Mouse (Mus musculus) cerebellum, postnatal 4 days (tissue): ENCODE measurements around the gene Slc39a11.
A peak's percentile ranks its signal among the peaks of the same experiment; 100 is the strongest.
"Not testable (repeated sequence)": the region's sequence is repeated elsewhere in the genome, so short reads cannot be mapped to it uniquely, and the experiment has no call there.

ENCODE experiments used
- DNase-seq, 2 experiments: peaks; one replicate each; pipeline ENCODE4 v3.0.0; 2022; ENCODE audit warnings: low spot score in 2 of 2, mixed read lengths in 1 of 2

Slc39a11 gene

DNA sequence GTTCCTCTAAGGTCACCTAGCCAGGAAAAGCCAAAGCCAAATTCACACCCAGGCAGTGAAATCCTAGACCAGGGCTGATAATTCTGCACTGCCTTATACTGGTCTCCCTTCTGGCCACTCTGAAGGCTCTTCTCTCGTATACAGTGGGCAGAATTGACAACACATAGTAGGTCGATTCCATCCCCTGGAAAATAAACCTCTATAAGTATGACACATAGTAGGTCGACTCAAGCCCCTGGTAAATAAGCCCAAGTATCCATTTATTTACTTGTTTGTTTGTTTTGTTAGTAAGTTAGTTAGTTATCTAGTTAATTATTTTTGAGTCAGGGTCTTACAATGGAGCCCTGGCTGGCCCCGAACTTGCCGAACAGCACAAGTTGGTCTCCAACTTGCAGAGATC is 54.7 kb downstream of the Slc39a11 start:
- DNase-seq, result no peak

DNA sequence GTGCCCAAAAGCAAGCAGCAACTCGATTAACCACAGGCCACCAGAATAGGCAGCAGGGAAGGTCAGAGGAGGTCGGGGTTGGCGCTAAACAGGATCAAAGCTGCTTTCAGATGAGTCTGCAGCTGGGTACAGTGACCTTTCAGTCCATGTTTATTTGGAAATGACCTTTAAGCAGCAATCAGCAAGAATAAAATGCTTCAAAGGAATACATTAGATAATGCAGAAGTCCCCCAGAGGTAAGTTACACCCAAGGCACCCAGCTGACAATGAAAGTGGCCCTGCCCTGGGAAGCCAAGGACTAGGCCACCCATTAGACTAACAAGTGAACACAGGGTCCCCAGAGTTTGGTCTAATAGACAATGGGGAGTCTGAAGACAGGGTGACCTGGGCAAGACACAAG is 60.9 kb downstream of the Slc39a11 start:
- no peak for DNase-seq

DNA sequence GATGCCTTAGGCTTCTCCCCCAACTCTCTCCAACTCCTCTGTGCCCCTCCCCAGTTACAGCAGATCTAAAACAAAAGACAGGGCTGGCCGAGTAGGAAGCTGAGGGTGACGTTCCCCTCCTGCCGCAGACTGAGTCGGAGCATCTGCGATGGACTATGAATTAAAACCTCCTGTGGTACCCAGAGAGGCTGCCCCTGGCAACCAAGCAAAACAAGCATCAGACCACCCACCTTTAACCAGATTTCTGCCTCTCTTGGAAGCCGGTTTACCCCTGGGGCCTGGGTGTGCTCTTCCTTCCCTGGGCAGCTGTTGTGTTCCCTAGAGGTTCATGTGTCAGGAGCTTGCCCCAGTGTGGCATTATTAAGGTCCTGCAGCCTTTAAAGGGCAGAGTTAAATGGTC is 63.5 kb downstream of the Slc39a11 start:
- no peak for DNase-seq

DNA sequence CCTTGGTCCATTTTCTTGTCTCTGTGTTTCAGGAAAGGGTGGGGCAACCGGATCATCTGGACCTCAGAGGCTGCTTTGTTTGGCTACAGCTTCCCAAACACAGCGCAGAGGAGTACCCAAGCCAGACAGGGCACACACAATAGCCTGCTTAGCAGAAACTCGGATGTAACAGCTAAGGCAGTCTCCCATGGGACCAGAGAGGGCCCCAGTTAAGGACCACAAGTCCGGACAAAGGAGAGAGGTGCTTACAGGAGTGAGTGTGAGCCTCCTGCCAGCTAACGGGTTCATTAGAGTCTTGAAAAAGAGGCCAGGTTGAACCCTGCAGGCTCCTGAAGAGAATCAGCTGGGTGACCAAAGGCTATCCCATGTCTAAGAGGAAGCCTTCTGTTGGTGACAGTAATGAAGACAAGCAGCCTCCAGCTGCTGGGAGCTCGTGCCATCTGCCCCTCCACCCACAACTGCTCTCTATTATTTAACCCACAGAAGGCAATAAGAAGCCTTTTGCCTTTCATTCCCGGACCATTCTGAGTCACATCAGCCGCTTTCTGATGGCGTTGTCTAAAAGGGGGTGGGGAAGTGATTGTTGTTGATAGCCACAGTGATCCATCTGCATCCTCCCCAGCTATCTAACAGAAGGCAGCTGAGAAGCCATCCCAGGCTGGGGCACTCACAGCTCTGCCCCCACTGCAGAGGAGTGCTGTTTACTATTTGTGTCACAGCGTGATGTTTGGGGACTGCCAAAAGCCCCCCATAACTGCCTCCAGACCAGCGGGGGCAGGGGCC is 65.8 kb downstream of the Slc39a11 start:
- peak in 1 of 2 experiments; percentile 26 for DNase-seq

DNA sequence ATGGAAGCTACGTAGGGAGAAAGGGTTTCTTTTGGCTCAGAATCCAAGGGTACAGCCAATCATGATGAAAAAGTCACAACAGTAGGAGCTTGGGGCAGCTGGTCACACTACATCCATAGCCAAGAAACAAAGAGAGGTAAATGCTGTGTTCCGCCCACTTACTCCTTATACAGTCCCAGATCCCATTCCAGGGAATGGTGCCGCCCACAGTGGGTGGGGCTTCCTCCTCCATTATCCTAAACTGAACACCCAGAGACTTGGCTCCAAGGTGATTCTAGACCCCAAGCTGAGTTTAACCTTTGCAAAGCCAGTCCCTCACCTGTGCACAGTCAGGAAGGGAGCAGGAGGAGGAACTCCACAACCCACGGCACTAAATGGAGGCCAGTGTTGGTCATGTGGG is 72.7 kb downstream of the Slc39a11 start:
- no peak for DNase-seq

DNA sequence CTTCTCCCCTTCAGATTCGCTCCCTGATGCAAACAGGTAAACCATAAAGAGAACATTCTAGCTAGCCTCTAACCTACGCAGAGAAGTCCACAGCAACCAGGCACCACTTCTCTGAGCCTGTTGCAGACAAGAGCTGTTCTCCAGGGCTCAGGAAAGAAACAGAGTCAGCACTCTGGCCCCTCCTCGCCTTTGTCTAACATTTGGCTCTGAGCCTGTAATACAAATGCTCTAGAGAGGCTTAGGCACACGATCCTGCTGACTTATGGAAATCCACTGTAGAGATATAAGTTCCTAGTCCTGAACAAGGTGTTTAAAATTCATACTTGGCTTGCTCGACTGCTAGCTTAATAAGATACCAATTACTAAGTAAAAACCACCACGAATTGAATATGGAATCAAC is 77.2 kb downstream of the Slc39a11 start:
- no peak for DNase-seq

DNA sequence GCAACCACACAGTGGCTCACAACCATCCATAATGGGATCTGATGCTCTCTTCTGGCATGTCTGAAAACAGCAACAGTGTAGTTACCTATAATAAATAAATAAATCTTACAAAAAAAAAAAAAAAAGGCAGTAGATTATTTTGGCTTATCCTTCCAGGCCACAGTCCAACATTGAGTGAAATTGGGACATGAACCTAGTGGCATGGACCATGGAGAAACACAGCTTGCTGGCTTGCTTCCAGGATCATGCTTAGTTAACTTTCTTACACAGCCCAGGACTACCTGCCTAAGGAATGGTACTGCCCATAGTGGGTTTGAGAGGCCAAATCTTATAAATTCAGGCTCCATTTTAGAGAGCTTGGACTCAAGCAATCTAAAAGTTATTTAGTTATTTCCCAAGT is 78.3 kb downstream of the Slc39a11 start:
- DNase-seq, result no peak

DNA sequence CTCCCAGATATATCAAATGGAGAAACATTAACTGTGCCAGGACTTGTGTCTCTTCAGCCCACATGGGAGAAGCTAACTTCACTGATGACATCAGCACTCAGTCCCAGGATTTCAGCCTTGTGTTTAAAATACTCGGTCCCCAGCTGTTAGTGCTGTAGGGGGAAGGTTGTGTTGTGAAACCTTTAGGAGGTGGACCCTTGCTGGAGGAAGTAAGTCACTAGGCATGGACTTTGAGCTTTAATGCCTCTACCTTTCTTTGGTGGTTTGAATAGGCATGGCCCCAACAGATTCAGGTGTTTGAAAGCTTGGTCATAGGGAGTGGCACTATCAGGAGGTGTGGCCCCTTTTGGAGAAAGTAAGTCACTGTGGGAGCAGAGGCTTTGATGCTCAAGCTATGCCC is 80.9 kb downstream of the Slc39a11 start:
- DNase-seq, result no peak

DNA sequence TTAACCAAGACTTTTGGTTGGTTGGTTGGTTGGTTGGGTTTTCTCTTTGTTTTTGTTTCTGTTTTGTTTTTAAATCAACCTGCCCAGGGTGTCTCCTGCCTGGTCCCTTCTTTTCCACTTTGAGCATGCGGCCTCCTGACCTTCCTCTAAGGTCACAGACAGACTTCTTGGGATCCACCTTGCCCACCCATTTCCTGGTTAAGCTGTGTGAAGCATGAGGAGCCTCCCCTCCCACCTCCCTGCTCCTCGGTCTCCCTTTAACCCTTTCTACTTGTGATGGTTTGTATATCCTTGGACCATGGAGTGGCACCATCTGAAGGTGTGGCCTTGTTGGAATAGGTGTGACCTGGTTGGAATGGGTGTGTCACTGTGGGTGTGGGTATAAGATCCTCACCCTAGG is 82.0 kb downstream of the Slc39a11 start:
- not testable (repeated sequence) for DNase-seq

DNA sequence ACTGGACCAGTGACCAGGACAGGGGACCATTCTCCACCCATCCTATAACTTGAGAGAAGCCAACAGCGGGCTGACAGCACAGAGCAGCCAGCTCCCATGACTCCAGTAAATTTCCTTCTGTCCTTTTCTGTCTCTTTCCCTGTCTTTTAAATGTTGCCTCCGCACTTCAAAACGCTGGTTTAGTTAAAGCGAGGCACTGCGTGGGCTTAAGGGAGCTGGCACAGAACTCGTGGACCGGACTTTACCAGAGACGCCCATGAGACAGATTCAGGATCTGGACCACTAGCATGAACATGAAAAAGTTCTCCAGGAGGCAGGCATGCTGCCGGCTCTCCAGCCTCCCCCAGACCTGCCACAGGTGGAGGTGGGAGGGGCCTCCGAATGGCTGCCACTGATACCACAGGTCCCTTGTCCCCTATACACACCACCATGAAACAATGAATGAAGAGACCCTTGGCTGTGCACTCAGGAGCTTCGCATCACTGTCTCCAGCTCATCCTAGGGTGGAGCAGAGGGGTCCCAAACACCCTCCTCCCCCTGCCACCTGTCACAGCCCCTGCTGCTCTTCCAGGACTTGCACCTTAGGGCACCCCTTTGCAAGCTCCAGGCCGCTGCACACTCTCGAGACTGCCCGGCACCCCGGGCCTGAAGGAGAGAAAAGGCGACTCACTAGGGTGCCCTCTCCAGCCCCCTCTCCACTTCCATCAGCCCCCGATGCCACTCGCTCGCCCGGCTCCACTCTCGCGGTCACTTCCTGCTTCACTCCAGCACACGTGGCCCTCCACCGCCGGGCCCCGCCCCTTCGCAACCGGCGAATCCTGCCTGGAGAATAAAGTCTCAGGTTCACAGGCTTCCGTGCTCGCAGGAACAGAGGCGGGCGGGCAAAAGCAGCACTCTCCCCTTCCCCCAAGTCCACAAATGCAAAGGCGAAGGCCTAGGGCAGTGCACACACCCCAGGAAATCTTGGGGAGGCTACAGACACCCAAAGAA is 84.6 kb downstream of the Slc39a11 start:
- DNase-seq, result peak; percentile 71 to 81

DNA sequence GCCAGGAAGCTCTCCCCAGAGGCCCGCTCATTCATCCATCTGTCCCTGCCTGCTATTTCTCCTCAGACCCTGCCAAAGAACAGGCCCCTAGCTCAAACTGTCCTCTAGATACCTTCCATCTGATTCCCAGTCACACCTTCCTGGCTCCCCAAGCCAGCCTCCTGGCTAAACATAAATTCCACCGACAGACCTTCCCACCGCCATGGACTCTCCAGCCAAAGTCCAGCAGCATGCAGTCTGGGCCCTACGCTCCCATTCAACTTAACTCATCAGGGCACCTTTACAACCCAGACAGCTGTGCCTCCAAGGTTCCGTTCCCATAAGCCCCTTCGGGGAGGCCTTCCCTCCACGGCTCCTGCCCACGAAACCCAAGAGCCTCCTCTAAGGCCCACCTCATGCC is 87.6 kb downstream of the Slc39a11 start:
- DNase-seq, result no peak

DNA sequence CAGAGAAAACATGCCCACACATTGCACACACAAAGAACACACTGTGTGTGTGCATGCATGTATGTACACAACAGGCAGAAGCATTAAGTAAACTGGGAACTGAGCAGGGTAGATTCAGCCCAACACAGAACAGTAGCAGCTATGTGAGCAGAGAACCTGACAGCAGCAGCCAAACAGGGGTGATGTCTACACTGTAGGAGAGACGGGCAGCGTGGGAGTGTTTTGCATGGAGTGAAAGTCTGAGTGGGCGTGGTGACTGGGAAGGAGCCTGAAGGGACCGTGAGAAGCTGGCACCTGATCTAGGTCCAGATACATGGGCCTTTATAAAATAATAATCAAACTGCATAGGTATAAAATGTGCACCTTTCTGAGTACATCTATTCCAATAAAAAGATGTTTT is 89.7 kb downstream of the Slc39a11 start:
- DNase-seq, result no peak

DNA sequence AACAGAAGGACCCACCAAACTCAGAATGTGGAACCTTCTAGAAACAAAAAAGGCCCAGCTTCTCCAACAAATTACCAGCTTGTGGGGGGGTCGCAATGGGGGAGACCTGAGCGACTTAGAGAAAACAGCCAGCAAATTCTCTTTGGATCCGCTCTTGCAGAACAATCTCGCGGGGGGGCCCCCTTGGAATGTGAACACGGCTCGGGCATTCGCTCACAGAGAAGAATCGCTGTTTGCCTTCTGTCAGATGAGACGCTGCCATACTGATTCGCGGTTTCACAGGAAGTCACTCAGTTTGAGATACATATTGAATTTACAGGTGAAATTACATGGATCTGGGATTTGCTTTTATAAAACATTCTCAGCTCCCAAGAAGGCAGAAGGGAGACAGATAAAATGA is 91.4 kb downstream of the Slc39a11 start:
- no peak for DNase-seq

DNA sequence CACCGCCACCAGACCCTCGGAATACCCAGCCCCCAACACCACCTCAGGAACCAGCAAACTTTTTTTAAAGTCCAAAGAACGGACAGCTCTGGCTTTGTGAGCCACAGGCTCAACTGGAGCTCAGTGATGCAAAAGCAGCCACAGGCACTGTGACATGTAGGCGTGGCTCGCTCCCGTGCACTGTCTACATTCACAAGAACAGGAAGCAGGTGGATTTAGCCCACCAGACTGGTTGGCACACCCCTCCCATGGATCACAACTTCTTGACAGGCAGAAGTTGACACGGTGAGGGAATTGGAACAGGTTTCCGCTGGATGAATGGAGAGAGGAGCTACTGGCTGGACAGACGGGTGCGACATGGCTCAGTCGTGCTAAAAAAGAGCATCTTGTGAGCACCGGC is 93.7 kb downstream of the Slc39a11 start:
- no peak for DNase-seq

DNA sequence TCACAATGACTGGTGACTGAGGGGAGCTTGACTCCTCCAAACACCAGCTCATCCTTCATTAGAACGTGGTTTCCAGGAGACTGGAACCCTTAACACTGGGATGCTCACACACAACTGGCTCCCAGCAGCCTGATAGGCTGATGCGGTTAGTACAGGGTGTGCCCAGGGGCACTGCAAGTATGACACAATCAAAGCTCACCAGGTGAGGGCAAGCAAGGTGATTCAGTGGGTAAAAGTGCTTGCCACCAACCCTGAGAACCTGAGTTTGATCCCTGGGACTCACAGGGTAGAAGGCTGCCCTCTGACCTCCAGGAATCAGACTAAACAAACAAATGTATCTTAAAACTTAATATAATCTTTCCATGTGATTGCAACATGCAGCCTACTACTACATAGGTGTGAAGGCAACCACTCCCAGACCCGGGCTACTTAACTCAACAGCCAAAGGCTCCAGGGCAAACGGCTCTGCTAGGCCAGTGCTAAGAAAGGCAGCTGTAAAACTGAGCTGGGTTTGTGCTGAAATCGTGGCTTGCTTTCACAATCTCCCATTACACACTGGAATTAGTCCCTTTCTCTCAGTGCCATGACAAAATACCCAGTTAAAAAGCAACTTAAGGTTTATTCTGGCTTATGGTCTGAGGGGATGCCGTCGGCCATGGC is 95.0 kb downstream of the Slc39a11 start:
- no peak for DNase-seq

DNA sequence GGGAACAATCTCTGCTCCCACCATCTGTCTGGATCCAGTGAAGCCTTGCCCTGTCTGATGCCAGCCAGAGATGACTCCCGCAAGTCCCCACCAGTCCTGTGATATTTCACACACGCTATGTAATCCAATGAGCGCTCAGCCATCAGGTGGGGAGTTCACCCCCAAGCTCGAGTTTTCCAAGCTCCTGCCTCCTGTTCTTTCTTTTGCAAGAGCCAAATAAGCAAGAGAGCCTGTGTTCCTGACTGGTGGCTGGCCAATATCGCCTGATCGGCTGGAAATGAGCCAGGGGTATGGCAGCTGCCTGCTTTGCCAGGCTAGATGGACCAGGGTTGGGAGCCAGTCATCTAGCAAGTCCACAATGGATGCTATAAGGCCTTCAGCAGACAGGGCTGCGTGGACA is 95.7 kb downstream of the Slc39a11 start:
- DNase-seq, result peak in 1 of 2 experiments; percentile 84

DNA sequence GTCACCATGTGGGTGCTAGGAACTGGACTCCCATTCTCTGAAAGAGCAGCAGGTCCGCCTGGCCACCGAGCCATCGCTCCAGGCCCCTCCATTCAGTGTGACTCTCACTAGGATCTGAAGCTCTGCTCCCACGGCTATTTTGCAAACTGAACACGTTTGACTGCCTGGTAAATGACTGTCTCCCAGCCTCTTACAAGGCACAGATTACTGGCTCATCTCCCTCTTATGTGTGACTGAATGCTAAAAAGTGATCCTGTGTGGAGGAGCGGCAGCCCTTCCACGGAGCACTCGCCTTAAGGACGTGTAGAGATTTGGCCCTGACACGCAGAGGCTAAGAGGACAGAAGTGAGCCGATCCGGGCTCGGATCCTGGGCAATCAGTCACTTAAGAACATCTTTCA is 96.3 kb downstream of the Slc39a11 start:
- no peak for DNase-seq

DNA sequence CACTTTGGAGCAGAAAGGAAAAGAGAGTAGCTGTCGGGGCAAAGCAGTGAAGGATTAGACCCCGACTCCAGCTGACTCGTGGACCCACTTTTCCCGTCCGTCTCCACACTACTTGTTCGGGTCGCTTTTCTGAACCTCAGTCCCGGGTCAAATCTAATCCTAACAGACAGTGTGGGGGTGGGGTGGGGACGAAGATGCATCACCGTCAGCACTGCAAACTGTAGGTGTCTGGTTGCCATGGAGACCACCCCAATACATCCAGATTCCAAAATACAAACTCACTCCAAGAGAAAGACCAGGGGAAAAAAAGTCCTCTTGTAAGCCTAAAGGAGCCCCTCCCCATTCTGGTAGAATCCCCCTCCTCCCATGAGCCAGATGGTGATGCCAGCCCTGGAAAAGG is 97.3 kb downstream of the Slc39a11 start:
- DNase-seq, result no peak

DNA sequence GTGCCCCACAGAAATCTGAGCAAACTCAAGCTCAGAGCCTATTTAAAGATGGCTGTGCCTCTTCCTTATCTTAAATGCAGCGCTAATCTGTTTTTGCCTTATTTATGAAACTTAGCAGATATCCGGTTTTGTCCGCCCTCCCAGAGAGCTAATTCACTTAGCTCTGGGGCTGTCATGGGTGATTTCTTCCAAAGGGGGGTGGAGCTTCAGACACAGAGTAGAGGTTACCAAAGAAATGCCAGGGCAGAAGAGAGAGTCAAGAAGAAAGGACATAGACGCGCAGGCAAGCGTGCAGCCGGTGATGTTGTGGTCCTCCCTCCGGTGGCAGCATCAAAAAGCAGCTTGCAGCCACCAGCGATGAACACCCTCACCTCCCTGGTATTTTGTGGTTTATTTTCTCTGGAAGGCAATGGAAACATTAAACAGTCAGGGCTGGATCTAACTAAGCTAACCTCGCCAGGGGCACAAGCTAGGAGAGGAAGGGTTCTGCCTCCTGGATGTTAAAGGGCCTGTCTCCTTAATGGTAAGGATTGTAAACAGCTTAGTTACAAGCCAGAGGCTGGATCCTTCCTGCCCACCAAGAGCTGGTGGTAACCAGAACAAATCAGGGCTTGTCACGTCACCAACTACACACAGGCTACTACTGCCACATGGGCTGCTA is 103.5 kb downstream of the Slc39a11 start:
- no peak for DNase-seq

DNA sequence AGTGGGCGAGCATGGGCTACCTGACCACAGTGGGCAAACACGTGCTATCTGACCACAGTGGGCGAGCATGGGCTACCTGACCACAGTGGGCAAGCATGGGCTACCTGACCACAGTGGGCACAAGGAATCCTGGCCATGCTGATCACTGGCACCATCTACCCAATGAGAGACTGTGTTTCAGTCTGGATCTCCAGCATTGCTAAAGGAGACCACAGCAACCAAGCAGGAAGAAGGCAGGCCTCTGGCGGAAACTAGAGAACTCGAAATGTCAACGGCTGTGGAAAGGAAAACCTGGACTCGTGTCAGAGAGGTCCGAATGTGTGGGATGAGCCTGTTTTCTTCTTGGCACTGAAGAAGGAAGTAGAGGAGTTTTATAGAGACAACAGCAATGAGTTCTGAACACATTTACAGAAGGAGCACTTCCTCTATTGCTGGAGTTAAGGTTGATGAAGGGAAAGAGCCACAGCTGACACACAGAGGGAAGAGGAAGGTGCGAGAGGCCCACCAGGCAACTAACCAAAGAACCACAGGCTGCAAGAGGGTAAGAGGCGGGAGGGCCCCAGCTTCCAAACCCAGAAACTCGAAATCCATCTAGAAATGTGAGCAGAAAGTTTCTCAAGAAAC is 105.8 kb downstream of the Slc39a11 start:
- DNase-seq, result no peak

DNA sequence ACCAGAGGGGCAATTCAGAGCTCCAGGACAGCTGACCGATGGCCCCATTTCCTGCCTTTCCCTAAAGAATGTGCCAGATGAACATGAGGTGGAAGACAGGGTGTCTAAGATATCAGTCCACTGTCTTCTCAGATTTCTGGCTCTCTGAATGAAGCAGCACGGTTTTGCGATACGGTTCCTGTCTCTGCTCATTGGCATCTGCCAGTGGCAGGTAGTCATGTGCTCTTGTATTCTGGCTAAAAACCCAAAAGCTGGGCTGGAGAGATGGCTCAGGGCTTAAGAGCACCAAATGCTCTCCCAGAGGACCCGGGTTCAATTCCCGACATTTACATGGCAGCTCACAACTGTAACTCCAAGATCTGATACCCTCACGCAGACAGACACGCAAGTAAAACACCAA is 108.8 kb downstream of the Slc39a11 start:
- no peak for DNase-seq
